Mouse (Mus musculus) olfactory bulb, adult 2 months (tissue): ENCODE data around the gene Cdkl3. TPM values are rescaled to one million over a fixed set of nuclear protein-coding genes. Genes with fewer than 3 reads are reported as not detected.
"Not testable (repeated sequence)": the region's sequence is repeated elsewhere in the genome, so short reads cannot be mapped to it uniquely, and the experiment has no call there.

ENCODE experiments used
- H3K27ac ChIP-seq: fragments of 200-500 bp; 2 replicates; pipeline ENCODE4 v1.5.1; 2012; ENCODE audit warnings: low read depth, low read length; ENCODE audit not compliant: insufficient read depth
- H3K4me1 ChIP-seq: fragments of 200-500 bp; 2 replicates; pipeline ENCODE4 v1.6.1; 2012; ENCODE audit warnings: low read length; ENCODE audit not compliant: control insufficient read depth, insufficient read depth
- H3K4me3 ChIP-seq: fragments of 200-500 bp; 2 replicates; pipeline ENCODE4 v1.5.1; 2012; ENCODE audit warnings: mild to moderate bottlenecking, low read depth, low read length, moderate library complexity; ENCODE audit not compliant: insufficient read depth
- CTCF ChIP-seq: fragments of 200-500 bp; IDR thresholded peaks from 2 replicates; pipeline ENCODE4 v1.5.1; 2012; ENCODE audit warnings: low read depth, mild to moderate bottlenecking, low read length, moderate library complexity; ENCODE audit not compliant: insufficient read depth
- POLR2A ChIP-seq: fragments of 200-500 bp; IDR thresholded peaks from 2 replicates; pipeline ENCODE4 v1.6.1; 2012; ENCODE audit warnings: mild to moderate bottlenecking, low read depth, low read length, moderate library complexity; ENCODE audit not compliant: insufficient read depth
- WGBS: fragments of 180-500 bp; shearing (Covaris S2); methylation state at CpG from one replicate; pipeline ENCODE4 v1.1.7; 2018; 5-methylcytosine and 5-hydroxymethylcytosine counted together
- polyA plus RNA-seq: library from polyadenylated mRNA; stranded (reverse); fragments of >200 nt; gene quantifications from 2 replicates; pipeline ENCODE4 v1.2.4, GENCODE M21; 2012; ENCODE audit warnings: low replicate concordance; ENCODE audit not compliant: missing spikeins, insufficient read depth, insufficient read length

Gene Cdkl3
- polyA plus RNA-seq, 1 experiment = not detected

- Histone ChIP-seq H3K27ac (no peak overlapping the region), H3K4me1 (peaks cover 2% of the 10 kb centered on the region; the same call in 1 of the 2 replicates), H3K4me3 (no peak overlapping the region)
- TF ChIP-seq POLR2A (no peak), CTCF (no peak)
- WGBS = 47% methylated on average over 7 of the region's 7 CpGs
Observed at GRCm38 (mm10) chr11:52117156-52117555, 113.1 kb downstream of the Cdkl3 start.

- not testable (repeated sequence) for H3K4me3 ChIP-seq, H3K4me1 ChIP-seq
Observed at GRCm38 (mm10) chr11:52120415-52120814, 116.4 kb downstream of the Cdkl3 start.

GRCm38 (mm10) chr11:52122045-52122444, 118.0 kb downstream of the Cdkl3 start:
- Histone ChIP-seq H3K4me3 (no peak overlapping the region), H3K4me1 (no peaks in the 10 kb centered on the region), H3K27ac (no peak overlapping the region)
- 87% methylated on average over 6 of the region's 6 CpGs for WGBS
- TF ChIP-seq CTCF (no peak), POLR2A (no peak)

More at GRCm38 (mm10) chr11:52120415-52120814, 116.4 kb downstream of the Cdkl3 start:
- not testable (repeated sequence) for H3K27ac ChIP-seq

GRCm38 (mm10) chr11:52124468-52124867, 120.4 kb downstream of the Cdkl3 start:
- Histone ChIP-seq H3K4me3 (no peak overlapping the region), H3K4me1 (peaks cover 5% of the 10 kb centered on the region), H3K27ac (no peak overlapping the region)
- WGBS = 86% methylated on average over 4 of the region's 4 CpGs
- no peak for TF ChIP-seq CTCF
- TF ChIP-seq POLR2A = no peak

GRCm38 (mm10) chr11:52127169-52127568, 123.1 kb downstream of the Cdkl3 start:
- WGBS = 70% methylated on average over 3 of the region's 3 CpGs

GRCm38 (mm10) chr11:52127760-52128159, 123.7 kb downstream of the Cdkl3 start:
- WGBS = 68% methylated on average over 5 of the region's 5 CpGs
- TF ChIP-seq POLR2A (no peak), CTCF (no peak)
- no peak overlapping the region for H3K4me3 ChIP-seq
- H3K4me1 ChIP-seq = peaks cover 9% of the 10 kb centered on the region
- H3K27ac ChIP-seq = no peak overlapping the region

More at GRCm38 (mm10) chr11:52127169-52127568, 123.1 kb downstream of the Cdkl3 start:
- Histone ChIP-seq H3K4me3 (no peak overlapping the region), H3K27ac (no peak overlapping the region), H3K4me1 (peaks cover 9% of the 10 kb centered on the region)
- TF ChIP-seq POLR2A = no peak

GRCm38 (mm10) chr11:52128316-52129061, 124.5 kb downstream of the Cdkl3 start:
- WGBS = 46% methylated on average over 5 of the region's 5 CpGs

GRCm38 (mm10) chr11:52129171-52129570, 125.2 kb downstream of the Cdkl3 start:
- WGBS = 25% methylated on average over 3 of the region's 3 CpGs
- Histone ChIP-seq H3K27ac (no peak overlapping the region), H3K4me1 (peaks cover 9% of the 10 kb centered on the region), H3K4me3 (no peak overlapping the region)
- TF ChIP-seq CTCF (no peak), POLR2A (no peak)

More at GRCm38 (mm10) chr11:52128316-52129061, 124.5 kb downstream of the Cdkl3 start:
- TF ChIP-seq POLR2A (no peak), CTCF (no peak)
- H3K27ac ChIP-seq = peak overlapping the region; percentile 41; the same call in 1 of the 2 replicates
- H3K4me1 ChIP-seq = peaks cover 9% of the 10 kb centered on the region
- no peak overlapping the region for H3K4me3 ChIP-seq

- no peak overlapping the region for H3K4me3 ChIP-seq
Observed at GRCm38 (mm10) chr11:52129621-52130450, 125.8 kb downstream of the Cdkl3 start.

More at GRCm38 (mm10) chr11:52129621-52130450, 125.8 kb downstream of the Cdkl3 start:
- H3K4me1 ChIP-seq = peaks cover 9% of the 10 kb centered on the region
- TF ChIP-seq POLR2A (no peak), CTCF (no peak)
- H3K27ac ChIP-seq = no peak overlapping the region
- 42% methylated on average over 10 of the region's 10 CpGs for WGBS
